Mouse (Mus musculus) urinary bladder, postnatal 10 days (tissue): Measurements from ENCODE around the gene Gm21876.
"Not testable (repeated sequence)": the region's sequence is repeated elsewhere in the genome, so short reads cannot be mapped to it uniquely, and the experiment has no call there.

ENCODE experiments used
- DNase-seq: peaks from one replicate; pipeline ENCODE4 v3.0.0; 2022; ENCODE audit warnings: low spot score

The Gm21876 gene

DNA sequence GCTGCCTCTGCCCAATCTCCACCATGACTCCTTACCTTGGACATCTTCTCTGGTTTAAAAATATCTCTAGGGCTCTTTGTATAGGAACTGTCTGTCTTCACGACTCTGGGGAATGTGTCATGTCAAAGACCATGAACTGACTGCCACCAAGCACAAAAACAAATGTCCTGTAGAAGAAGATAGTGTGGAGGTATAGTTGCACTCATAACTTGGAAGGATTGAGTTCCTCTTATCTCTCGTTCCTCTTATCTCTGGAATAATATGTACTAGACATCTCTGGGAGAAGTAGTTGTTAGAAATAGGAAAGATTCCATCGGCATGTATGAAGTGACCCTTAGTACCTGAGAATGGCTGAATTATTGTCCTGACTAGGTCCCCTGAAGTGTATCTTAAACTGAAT lies at the start of gene Gm21876:
Gm21876 (minus strand) TSS at position 101 of the 400 bp plus-strand sequence.
- no peak for DNase-seq

DNA sequence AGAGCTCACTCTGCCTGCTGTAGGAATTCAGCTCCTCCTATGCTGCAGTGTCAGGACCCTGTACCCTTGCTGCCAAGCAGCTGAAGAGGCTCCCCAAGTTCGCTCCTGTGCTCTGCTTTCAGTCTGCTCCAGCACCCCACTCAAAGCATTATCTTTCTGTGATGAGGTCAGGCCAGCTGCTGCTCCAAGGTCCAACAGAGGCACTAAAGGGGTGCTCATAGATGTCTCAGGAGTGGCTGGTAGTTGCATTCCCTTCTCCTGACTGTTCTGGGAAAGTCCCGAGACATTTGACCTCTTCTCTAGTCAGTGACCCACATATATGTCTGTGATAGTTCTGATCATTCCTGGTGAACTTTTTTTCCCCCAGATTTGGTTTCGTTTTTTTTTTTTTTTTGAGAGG lies 45.0 kb upstream of the Gm21876 start:
- no peak for DNase-seq

DNA sequence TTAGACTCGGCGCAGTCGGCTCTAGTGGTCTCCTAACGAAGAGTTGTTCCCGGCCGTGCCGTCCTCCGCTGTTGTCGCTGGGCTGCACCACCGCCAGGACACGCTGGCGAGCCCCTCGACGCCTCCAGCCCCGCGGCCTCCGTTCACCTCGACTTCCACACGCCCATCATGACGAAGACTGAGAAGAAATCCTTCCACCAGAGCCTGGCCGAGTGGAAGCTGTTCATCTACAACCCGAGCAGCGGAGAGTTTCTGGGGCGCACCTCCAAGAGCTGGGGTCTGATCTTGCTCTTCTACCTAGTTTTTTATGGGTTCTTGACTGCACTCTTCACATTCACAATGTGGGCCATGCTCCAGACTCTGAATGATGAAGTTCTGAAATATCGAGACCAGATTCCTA lies 28.8 kb downstream of the Gm21876 start:
- DNase-seq = not testable (repeated sequence)
